Mouse (Mus musculus) monocyte, adult 59 days (primary cell): ENCODE results near the gene Cplx2. TPM values are rescaled to one million over a fixed set of nuclear protein-coding genes. Genes with fewer than 3 reads are reported as not detected.

Experiments used
- total RNA-seq, 2 experiments: library from RNA; stranded (reverse); gene quantifications; one replicate each; pipeline ENCODE4 v1.2.4; 2023

Cplx2 gene
- 1 to 10 TPM; 4.0 to 4.1 TPM for total RNA-seq

GRCm38 (mm10) chr13:54371049-54371386, at the start of gene Cplx2:
TSS of gene Cplx2 (plus strand) at chr13:54371349.

Other genes starting within 250 kb of the Cplx2 start
- gene Hrh2, start 179.2 kb upstream of the Cplx2 start, total RNA-seq, result 1 to 10 TPM; 2.9 to 3.1 TPM
- gene Thoc3, start 97.5 kb downstream of the Cplx2 start, total RNA-seq, result 10 to 100 TPM; 19.5 to 22.8 TPM
- 1 to 10 TPM; 5.4 to 7.9 TPM for gene Simc1, start 132.4 kb downstream of the Cplx2 start, total RNA-seq
- gene 4833439L19Rik, start 194.1 kb downstream of the Cplx2 start, total RNA-seq, result 10 to 100 TPM; 56.1 to 56.8 TPM
- 10 to 100 TPM; 22.1 to 24.3 TPM for gene Arl10, start 203.7 kb downstream of the Cplx2 start, total RNA-seq
- gene Nop16, start 218.7 kb downstream of the Cplx2 start, total RNA-seq, result 10 to 100 TPM; 13.4 to 16.0 TPM
- 10 to 100 TPM; 93.5 to 98.7 TPM for gene Higd2a, start 218.9 kb downstream of the Cplx2 start, total RNA-seq
- gene Cltb, start 240.0 kb downstream of the Cplx2 start, total RNA-seq, result 10 to 100 TPM; 24.2 to 26.4 TPM